Mouse (Mus musculus) embryonic fibroblast, embryonic 13.5 days (primary cell): ENCODE results near the gene Klhl36.

Experiments used
- CTCF ChIP-seq: IDR thresholded peaks from 2 replicates; pipeline ENCODE4 v1.5.1; 2011; ENCODE audit warnings: mild to moderate bottlenecking, control low read depth, low read length, moderate library complexity, borderline replicate concordance; ENCODE audit not compliant: insufficient read depth
- POLR2A ChIP-seq: IDR thresholded peaks from 2 replicates; pipeline ENCODE4 v1.6.1; 2011; ENCODE audit warnings: low read depth, mild to moderate bottlenecking, control low read depth, low read length, moderate library complexity

DNA sequence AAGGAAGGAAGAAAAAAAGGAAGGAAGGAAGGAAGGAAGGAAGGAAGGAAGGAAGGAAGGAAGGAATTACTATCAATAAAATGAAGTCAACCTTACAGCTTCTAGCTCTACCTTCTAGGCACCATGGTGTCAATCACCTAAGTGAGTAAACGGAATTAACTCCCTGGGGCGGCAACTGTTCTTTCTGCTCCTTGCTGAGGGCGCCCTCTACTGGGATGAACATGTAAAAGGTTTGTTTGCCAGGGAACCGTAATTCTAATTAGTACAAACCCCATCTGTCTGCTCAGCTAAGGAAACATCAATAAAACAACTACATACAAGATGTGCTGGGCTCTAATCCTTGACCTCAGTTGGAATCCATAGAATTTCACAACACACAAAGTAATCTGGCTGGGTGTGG is 18.6 kb upstream of the Klhl36 start:
- TF ChIP-seq POLR2A (no peak), CTCF (peak; percentile 24; the same call in 1 of the 2 replicates)
